Mouse (Mus musculus) ovary, postnatal 14 days (tissue): ENCODE measurements around the gene Slc11a2.
A peak's percentile ranks its signal among the peaks of the same experiment; 100 is the strongest.

Source experiments
- DNase-seq: peaks from one replicate; pipeline ENCODE4 v3.0.0; 2022; ENCODE audit warnings: low spot score

Slc11a2 gene

DNA sequence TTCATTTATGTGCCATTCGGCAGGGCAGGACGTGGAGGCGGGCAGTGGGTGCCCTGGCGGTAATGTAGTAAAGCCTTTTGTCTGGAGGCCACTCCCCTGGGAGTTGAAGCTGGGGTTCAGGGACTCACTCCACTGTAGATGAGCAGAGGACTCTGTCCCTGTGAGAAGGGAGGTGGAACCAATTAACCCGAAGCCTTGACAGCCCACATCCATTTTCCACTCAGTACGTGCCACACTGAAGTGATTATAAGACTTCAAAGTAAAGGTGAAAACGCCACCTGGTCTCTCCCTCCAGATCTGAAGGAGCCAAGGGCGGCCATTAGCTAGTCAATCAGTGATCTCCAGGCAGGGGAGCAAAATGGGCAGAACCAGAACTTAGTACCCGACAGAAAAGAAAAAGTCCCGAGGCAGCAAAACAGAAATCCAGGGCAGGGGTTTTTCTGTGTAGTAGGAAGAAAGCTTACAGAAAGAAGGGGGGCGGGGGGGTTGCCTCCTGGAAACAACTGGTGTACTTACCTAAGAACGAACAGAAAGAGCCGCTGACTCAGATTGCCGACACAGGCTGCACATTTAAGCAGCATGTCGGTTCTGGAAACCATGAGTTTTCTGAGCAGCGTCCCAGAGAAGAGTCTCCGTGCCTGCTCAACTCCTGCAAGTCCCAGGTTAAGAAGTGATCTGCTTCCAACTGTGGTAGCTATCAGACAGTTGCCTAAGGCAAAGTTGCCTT is at the start of gene Slc11a2:
Gene Slc11a2, minus strand, starts transcription at position 677 of the 727 bp plus-strand sequence.
- DNase-seq = no peak

DNA sequence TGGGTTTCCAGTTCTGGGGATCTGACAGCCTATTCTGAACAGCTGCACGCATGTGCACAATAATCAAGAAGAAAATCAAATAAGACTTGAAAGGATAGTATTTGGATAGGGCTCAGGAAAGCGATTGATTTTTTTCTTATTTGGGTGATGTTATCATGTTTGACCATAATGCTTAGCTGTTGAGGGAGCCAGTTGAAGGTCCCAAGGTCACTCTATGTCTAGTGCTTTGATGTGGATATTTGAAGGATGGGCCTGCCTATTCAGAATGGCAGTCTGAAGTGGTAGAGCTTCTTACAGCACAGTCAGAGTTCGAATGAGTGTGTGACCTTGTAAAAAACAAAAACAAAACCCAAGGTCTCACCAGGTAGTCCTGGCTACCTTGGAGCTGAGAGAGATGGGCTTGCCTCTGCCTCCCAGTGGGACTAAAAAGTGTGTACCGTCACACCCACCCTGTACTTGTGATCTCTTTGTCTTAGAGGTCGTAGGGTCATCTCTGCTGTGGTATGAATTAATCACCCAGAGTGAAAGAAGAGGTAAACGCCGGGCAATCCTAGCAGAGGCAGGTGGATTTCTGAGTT is 49.1 kb upstream of the Slc11a2 start:
- DNase-seq = no peak

DNA sequence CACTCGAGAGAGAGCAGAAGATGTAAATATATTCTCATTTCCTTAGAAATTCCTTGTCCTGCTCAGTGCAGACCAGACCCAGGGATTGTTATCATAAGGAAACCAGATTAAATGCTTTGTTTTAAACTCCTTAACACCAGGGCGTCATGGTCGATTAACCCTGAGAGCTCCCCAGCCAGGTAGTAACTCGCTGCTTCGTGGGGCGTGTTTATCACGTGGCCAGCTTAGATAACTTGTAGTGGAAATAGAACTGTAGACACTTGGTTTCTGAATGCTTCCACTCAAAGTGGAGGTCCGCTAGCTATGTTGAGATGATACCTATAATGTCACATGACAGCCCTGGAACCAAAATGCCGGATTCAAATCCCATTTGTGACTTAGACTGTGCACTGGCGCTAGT is 45.2 kb upstream of the Slc11a2 start:
- no peak for DNase-seq

DNA sequence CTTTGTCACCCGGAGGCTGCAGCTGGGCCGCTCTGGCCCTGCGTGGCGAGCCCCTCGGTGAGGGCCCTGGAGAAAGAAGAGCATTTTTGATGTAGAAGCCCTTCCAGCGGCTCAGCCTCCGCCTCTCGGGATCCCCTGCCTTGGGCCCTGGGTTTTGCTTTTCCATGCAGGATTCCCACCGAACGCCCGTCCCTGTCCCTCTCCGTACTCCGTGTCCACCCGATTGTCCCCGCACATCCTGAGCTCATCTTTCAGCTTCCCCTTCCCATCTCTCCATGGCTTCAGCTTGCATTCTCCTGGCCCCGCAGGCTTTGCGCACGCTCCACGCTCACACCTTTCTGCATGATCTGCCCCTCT is 44.3 kb upstream of the Slc11a2 start:
- no peak for DNase-seq

DNA sequence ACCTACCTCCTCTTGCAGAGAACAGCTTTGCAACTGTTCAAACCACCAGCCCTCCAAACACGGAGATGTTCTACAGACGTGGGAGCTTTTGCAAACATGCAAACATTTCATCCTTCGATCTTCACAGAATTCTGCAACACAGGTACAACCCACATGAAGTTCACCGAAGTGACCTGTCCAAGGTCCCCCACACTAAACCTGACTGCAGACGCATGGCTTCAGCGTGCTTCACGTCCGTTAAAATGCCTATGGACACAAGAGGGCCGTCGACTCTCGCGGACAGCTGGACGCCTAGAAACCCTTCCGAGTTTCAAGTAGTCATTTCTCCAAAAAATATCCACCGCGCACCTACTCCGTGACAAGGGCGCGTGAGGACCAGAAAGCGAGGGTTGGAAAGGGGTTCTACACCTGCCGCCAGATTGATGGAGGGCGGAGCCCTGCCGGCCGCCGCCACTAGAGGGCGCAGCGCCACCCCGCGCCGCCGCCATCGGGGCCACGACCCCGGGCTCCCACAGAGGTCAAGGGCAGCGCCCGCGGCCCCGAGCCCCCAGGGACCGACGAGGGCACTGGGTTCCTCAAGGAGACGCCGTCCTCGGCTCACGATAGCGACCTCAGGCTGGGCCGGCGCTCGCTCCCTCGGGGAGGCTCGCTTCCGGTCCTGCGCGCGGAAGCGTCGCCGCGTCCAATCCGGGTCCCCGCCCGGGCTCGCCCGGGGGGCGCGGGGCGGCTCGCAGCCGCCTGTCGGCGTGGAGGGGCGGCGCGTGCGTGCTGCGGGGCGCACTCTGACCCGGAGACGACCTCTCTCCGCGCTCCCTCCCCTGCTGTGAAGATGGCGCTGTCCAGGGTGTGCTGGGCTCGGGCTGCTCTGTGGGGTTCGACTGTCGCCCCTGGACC is 43.7 kb upstream of the Slc11a2 start, which contains the start of gene Letmd1:
Gene Letmd1, plus strand, starts transcription at position 729 of the 894 bp plus-strand sequence.
- peak; percentile 76 for DNase-seq

DNA sequence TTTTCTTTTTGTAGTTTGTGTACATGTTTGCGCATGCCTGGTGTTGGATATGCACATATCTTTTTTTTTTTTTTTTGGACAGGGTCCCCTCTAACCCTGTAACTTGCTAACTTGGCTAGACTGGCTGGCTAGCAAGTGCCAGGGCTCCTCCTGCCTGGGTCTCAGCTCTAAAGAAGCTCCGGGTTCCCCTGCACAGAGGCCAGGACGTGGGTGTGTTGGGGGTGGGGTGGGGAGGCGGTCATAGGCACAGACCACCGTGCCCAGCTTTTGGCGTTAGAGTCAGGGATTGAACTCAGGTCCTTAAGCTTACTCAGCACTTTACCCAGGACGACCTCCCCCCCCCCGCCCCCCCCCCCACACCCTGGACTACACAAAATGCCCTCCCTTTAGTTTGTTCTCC is 42.9 kb upstream of the Slc11a2 start:
- DNase-seq = no peak

DNA sequence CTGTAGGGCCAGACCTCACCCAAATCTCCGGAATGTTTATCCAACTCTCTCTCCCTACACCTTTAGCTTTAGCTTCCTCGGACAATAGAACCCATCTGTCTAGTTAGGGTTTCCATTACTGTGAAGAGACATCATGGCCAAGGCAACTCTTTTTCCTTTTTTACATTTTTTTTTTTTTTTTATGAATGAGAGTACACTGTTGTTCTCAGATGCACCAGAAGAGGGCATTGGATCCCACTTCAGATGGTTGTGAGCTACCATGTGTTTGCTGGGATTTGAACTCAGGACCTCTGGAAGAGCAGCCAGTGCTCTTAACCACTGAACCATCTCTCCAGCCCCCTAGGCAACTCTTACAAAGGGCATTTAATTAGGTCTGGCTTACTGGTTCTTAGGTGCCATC is 40.6 kb upstream of the Slc11a2 start:
- no peak for DNase-seq

DNA sequence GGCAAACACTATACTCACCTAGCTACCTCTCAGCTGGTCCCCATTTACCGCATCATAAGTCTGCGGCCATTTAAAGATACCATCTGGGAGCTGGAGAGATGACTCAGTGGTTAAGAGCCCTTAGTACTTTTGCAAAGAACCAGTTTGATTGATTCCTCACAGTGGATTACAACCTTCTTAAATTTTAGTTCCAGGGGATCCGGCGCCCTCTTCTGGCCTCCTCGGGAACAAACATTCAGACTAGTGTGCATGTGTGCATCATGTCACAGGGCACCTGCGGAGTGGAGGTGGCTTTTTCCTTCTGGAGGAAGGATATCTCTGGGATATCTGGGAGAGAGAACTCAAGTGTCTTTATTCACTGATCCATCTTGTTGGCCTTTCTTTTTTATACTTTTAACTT is 38.8 kb upstream of the Slc11a2 start:
- peak; percentile 60 for DNase-seq

DNA sequence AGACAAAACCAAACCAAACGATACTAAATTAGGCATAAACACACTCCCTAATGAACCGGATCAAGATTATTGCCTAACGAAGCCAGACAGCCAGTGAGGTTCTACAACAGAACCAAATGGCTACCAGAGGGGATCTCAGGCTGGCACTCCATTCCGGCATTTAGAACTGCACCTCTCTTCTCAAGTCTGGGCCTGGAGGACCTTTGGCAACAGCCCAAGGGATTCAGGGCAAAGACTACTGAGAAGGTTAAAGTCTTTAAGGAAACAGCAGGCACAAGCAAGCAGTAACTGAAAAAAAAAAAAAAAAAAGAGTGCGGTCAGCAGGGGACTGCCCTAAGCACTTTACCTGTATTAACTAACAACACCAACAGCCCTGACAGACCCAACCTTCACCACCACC is 37.2 kb upstream of the Slc11a2 start:
- no peak for DNase-seq

DNA sequence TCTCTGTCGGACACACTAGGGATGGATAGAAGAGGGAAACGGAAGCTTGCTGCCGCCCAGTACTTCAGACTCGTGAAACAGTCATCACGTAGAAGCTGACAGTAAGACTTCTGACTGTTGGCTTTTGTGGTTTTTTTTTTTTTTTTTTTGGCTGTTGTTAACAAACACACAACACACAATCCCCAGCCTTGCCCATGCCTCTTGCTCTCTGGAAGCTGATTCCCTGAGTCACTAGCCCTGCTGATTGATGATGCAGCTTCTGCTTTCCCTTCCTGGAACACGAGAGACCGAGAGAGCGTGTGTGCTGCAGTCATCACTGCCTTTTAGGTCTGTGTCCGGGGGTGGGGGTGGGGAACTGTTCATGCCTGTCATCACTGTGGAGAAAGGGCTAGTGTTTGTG is 36.8 kb upstream of the Slc11a2 start:
- no peak for DNase-seq

DNA sequence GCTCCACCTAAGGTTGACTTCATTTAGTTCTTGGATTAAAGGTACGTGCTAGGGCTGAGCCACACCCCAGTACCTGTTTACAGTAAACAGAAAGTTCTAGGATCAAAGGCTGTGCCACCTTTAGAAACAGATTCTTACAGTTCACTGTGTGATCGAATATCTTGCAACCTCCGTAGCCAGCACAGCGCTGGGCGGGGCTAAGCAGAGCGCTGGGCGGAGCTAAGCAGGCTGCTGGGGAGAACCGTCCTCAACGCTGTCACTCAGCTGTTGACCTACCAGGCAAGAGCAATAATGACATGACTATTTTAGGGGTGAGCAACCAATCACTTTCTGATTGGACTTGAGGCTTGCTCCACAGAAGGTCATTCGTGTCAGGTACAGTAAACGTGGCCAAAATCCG is 36.1 kb upstream of the Slc11a2 start:
- no peak for DNase-seq

DNA sequence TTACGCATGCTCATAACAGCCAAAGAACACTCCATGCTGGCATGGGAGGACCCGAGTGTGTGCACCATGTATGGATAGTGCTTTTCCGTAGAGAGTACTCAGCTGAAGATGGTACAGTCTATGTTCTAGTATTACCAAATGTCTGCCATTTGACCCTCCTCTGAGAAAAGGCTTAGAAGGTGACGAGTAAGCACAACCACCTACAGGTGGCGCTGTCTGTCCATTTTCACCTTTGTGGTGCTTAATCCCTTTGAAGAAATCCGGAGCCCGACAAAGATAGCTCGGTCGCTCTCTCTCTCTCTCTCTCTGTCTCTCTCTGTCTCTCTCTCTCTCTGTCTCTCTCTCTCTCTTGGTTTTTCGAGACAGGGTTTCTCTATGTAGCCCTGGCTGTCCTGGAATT is 33.2 kb upstream of the Slc11a2 start:
- peak; percentile 52 for DNase-seq

DNA sequence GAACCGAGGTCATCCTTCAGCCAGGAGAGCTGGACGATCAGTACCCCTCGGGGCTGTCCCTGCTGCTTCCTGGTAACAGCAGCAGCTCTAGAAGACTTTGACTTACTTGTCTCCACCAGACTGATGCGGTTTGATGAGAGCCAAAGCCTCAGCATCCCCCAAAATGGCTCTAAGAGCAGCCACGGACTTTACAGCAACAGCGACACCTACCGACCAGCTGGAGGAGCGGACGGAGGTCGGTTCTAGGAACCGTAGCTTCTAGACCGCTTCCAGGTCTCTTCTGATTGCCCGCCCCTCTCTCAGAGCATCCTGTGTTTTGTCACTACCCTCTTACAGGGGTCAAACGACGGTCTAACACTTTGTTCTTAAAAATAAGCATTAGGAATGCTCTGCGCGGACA is 32.5 kb upstream of the Slc11a2 start:
- peak; percentile 72 for DNase-seq

DNA sequence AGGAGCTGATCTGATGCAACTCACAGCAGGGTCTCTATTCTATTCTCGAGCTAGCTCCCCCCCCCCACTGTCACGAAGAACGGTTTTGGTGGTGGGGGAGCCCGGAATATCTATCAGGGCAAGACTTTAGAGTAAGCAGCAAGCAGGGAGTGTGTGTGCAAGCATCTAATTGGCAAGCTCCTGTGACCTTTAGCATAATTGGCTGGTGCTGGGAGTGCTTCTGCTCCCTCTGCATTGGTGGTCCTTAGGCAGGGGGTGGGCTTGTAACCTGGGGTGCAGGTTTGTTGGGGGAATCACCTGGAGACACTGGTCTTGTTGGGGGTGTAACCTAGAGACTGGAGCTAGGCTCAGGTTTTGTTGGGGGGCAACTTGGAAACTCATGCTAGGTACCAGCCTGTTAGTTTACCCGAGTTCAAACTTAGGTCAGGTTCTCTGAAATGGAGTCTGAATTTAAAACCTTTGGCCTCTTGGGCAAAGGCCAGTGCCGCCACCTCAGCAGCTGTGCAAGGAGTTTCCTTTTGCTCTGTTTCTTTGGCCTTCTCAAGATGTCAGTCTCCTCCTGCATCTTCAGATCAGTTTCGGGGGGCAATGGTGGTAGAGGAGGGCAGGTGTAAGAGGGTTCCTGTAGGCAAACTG is 31.6 kb upstream of the Slc11a2 start:
- no peak for DNase-seq

DNA sequence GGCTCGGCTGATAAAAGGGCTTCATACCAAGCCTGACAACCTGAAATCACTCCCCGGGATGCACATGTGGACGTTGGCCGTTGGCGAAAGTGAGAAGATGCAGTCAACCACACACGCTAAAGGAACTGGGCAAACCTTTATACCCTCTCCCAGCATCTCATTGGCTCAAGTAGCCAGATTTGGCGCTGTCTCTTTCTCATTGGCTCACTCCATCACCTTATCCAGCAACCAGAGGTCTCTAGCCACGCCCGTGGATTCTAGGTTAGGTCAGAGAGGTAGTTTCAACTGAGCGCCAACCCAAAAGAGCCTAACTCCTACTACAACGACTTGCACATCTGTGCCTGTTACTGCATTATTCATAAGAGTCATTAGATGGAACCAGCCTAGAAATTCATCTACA is 27.6 kb upstream of the Slc11a2 start:
- no peak for DNase-seq

DNA sequence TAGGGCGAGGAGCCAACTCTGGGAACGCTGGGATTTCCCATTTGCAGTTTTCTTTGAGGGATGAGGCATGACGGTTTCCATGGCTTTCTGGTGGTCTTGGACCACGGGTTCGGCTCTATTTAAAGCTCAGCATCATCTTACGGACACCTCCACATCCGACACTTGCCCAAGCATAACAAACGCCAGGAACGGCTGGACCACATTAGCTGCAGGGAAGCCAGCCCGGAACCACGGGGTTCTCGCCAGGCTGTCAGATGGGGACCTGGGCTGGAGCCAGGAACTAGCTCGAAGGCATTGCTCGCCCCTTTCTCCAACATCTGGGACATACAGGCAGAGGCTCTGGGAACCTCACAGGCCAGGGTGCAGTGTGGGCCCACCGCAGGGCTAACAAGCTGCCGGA is 26.4 kb upstream of the Slc11a2 start:
- no peak for DNase-seq

DNA sequence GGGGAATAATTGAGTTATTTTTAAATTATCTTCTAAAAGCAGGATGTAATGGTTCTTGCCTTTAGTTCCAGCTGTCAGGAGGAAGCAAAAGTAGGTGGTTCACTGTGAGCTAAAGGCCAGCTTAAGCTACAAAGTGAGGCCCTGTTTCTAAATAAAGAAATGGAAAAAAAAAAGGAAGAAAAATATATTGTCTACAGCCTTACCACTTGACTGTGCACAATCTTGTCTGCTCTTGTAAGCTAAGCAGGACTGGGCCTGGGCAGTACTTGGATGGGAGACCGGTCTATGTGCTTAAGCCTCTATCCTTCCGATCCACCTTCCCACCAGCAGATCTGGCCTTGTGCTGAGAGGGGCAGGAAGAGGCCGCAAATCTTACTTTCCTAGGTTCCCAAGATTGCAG is 24.6 kb upstream of the Slc11a2 start:
- no peak for DNase-seq

DNA sequence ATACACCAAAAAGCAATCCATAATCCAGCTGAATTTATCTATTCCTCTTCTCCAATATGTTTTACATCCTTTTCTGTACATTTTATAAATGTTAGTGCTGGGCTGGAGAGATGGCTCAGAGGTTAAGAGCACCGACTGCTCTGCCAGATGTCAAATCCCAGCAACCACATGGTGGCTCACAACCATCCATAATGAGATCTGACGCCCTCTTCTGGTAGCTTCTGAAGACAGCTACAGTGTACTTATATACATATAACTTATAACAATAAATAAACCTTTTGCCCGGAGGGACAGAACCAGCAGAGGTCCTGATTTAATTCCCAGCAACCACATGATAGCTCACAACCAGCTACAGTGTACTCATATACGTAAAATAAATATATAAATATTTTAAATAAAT is 23.7 kb upstream of the Slc11a2 start:
- no peak for DNase-seq

DNA sequence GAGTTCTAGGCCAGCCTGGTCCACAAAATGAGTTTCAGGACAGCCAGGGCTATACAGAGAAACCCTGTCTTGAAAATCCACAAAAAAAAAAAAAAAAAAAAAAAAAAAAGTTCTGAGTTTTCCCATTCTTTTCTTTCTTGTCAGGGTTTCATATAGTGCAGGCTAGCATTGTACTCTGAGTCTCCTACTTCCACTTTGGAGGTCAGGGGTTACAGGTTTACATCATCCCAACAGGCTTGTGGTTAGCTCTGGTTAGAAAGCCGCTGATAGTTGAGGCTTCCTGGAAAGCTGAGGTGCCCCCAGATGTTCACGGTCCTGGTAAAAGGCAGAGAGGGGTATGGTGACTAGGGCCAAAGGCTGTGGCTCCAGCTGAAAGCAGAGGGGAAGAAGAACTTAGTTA is 22.0 kb upstream of the Slc11a2 start:
- no peak for DNase-seq

DNA sequence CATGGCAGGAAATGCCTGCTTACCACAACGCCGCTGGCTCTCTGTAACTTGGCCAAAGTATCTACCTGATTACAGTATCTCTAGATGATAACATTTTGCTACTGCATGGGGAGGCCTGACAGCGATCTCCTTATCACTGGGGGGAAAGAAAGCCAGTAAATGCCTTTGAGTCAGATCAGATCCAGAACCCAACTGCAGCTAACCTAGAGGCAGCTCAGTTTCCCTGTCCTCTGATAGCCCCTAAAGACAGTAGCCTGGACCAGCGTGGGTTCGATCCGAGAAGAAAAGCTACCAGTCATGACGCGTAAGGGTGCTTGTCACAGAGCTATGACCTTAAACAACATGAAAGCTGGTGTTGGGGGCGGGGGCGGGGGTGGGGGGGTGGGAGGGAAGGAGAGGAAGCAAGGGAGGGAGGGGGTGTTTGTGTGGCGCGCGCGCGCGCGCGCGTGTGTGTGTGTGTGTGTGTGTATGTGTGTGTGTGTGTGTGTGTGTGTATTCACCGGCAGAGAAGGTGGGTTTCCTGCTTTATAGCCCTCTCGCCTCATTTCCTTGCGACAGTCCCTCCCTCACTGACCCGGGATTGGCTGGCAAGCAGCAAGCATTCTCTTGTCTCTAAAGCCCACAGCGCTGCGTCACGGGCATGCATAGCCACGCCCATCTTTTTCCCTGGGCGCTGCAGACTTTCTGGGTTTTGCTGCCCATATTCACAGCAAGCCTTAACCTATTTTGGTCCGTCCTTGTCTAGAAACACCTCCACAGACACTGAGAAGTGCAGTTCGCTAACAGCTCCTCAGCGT is 18.5 kb upstream of the Slc11a2 start:
- DNase-seq = peak; percentile 57

DNA sequence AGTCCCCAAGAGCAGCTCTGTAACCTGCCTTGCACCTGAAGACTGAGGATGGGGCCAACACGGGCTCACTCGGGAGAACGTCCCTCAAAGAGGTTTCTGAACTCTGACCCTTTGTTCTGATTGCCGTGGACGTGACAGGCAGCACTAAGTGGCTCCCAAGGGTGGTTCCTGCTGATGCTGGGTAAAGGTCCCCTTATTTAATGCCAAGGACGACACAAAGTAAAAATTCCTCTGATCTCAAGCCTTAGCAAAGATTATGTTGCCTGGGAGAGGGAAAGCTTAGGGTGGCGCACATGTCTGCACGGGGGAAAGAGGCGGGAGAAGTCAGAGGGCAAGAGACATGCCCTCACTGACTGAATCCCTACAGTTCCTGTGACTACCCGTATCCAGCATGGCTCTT is 11.6 kb upstream of the Slc11a2 start:
- no peak for DNase-seq

DNA sequence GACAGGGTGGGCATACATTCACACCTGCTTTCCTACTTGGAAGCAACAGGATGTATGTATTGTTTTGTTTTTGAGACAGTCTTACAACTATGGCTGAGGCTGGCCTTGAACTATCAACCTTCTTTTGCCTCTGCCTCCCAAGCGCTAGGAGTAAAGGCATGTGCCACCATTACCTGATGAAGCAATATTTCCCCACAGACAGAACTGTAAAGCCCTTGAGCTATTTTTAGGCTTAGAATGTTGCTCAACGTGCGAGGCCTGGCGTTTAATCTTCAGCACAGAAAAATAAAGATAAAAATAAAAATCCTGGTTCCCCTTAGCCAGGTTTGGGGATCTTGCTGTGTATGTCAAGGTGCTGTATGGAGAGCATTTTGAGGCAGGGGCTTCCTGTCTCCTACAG is 11.2 kb upstream of the Slc11a2 start:
- DNase-seq = no peak
